Mouse (Mus musculus) spleen, postnatal 36 days (tissue): Measurements from ENCODE around the gene Dennd2a.
"Not testable (repeated sequence)": the region's sequence is repeated elsewhere in the genome, so short reads cannot be mapped to it uniquely, and the experiment has no call there.

Source experiments
- DNase-seq, 2 experiments: peaks; one replicate each; pipeline ENCODE4 v3.0.0; 2022; ENCODE audit warnings: low spot score in 2 of 2, mixed read lengths in 1 of 2

Gene Dennd2a

GRCm38 (mm10) chr6:39419851-39420721, 137.6 kb downstream of the Dennd2a start, which contains the start of gene Mkrn1:
TSS of gene Mkrn1 (minus strand) at chr6:39420462.
- peak; percentile 78 to 88 for DNase-seq

GRCm38 (mm10) chr6:39419386-39419850, 138.2 kb downstream of the Dennd2a start:
- DNase-seq = peak in 1 of 2 experiments; percentile 37

- not testable (repeated sequence) for DNase-seq
Measured at GRCm38 (mm10) chr6:39416654-39417053, 141.0 kb downstream of the Dennd2a start.

GRCm38 (mm10) chr6:39415762-39416161, 141.9 kb downstream of the Dennd2a start:
- peak; percentile 46 to 65 for DNase-seq

GRCm38 (mm10) chr6:39414106-39414505, 143.6 kb downstream of the Dennd2a start:
- DNase-seq = no peak
